Mouse (Mus musculus): ENCODE results near the gene Zcchc17. TPM values are rescaled to one million over a fixed set of nuclear protein-coding genes. Genes with fewer than 3 reads are reported as not detected.

The Zcchc17 gene
- total and polyA plus RNA-seq, 2 experiments from 2014 or later = 27.7 to 102 TPM

GRCm38 (mm10) chr4:130316691-130317090 is 43.1 kb downstream of the Zcchc17 start:
- ATAC-seq (ENCODE audit: low FRiP score) = no peak
- Histone ChIP-seq H3K9ac (replicated peaks; ENCODE audit: low read length, poor library complexity, severe bottlenecking) (no peak overlapping the region), H3K4me3 (ENCODE audit: low read depth, low read length) (no peak overlapping the region), H3K36me3 (ENCODE audit: insufficient read depth, low read length) (peaks cover 34% of the 10 kb centered on the region), H3K27me3 (ENCODE audit: insufficient read depth, low read length) (no peaks in the 10 kb centered on the region), H3K4me2 (ENCODE audit: low read depth, low read length, poor library complexity, severe bottlenecking) (no peak overlapping the region), H3K27ac (ENCODE audit: low read depth, low read length) (no peak overlapping the region), H3K4me1 (ENCODE audit: insufficient read depth, low read length) (no peaks in the 10 kb centered on the region), H3K9me3 (ENCODE audit: low read length) (no peaks in the 10 kb centered on the region)
- WGBS = 80% methylated on average over 10 of the region's 10 CpGs
- no peak for DNase-seq (ENCODE audit: low spot score)
- TF ChIP-seq CTCF (IDR thresholded peaks at IDR 0.05) = no peak

GRCm38 (mm10) chr4:130315771-130316527 is 43.8 kb downstream of the Zcchc17 start:
- ATAC-seq (ENCODE audit: low FRiP score) (no peak), DNase-seq (ENCODE audit: low spot score) (no peak)
- H3K4me1 ChIP-seq (ENCODE audit: insufficient read depth, low read length) = no peaks in the 10 kb centered on the region
- no peaks in the 10 kb centered on the region for H3K9me3 ChIP-seq (ENCODE audit: low read length)
- H3K9ac ChIP-seq (replicated peaks; ENCODE audit: low read length, poor library complexity, severe bottlenecking) = no peak overlapping the region
- no peaks in the 10 kb centered on the region for H3K27me3 ChIP-seq (ENCODE audit: insufficient read depth, low read length)
- peaks cover 32% of the 10 kb centered on the region for H3K36me3 ChIP-seq (ENCODE audit: insufficient read depth, low read length)
- no peak for TF ChIP-seq CTCF (IDR thresholded peaks at IDR 0.05)
- WGBS = 67% methylated on average over 13 of the region's 13 CpGs
- H3K4me2 ChIP-seq (ENCODE audit: low read depth, low read length, poor library complexity, severe bottlenecking) = no peak overlapping the region
- H3K27ac ChIP-seq (ENCODE audit: low read depth, low read length) = no peak overlapping the region
- H3K4me3 ChIP-seq (ENCODE audit: low read depth, low read length) = no peak overlapping the region

GRCm38 (mm10) chr4:130313552-130313951 is 46.2 kb downstream of the Zcchc17 start:
- Histone ChIP-seq H3K4me3 (ENCODE audit: low read depth, low read length) (no peak overlapping the region), H3K36me3 (ENCODE audit: insufficient read depth, low read length) (peaks cover 30% of the 10 kb centered on the region)
- WGBS = 94% methylated on average over 4 of the region's 4 CpGs

GRCm38 (mm10) chr4:130312526-130312925 is 47.2 kb downstream of the Zcchc17 start:
- DNase-seq (ENCODE audit: low spot score) (no peak), ATAC-seq (ENCODE audit: low FRiP score) (no peak)
- Histone ChIP-seq H3K27me3 (ENCODE audit: insufficient read depth, low read length) (no peaks in the 10 kb centered on the region), H3K4me3 (ENCODE audit: low read depth, low read length) (no peak overlapping the region), H3K9me3 (ENCODE audit: low read length) (no peaks in the 10 kb centered on the region), H3K4me2 (ENCODE audit: low read depth, low read length, poor library complexity, severe bottlenecking) (no peak overlapping the region), H3K36me3 (ENCODE audit: insufficient read depth, low read length) (peaks cover 21% of the 10 kb centered on the region), H3K9ac (replicated peaks; ENCODE audit: low read length, poor library complexity, severe bottlenecking) (no peak overlapping the region), H3K27ac (ENCODE audit: low read depth, low read length) (no peak overlapping the region), H3K4me1 (ENCODE audit: insufficient read depth, low read length) (0 out of 2 replicates have a peak, but pooled peaks cover 7% of the 10 kb centered on the region)
- 92% methylated on average over 3 of the region's 3 CpGs for WGBS
- no peak for TF ChIP-seq CTCF (IDR thresholded peaks at IDR 0.05)

More at GRCm38 (mm10) chr4:130313552-130313951, 46.2 kb downstream of the Zcchc17 start:
- H3K9me3 ChIP-seq (ENCODE audit: low read length) = no peaks in the 10 kb centered on the region
- 0 out of 2 replicates have a peak, but pooled peaks cover 7% of the 10 kb centered on the region for H3K4me1 ChIP-seq (ENCODE audit: insufficient read depth, low read length)
- H3K27me3 ChIP-seq (ENCODE audit: insufficient read depth, low read length) = no peaks in the 10 kb centered on the region
- TF ChIP-seq CTCF (IDR thresholded peaks at IDR 0.05) = no peak
- DNase-seq (ENCODE audit: low spot score) = no peak
- ATAC-seq (ENCODE audit: low FRiP score) = no peak
- H3K27ac ChIP-seq (ENCODE audit: low read depth, low read length) = no peak overlapping the region
- no peak overlapping the region for H3K9ac ChIP-seq (replicated peaks; ENCODE audit: low read length, poor library complexity, severe bottlenecking)
- no peak overlapping the region for H3K4me2 ChIP-seq (ENCODE audit: low read depth, low read length, poor library complexity, severe bottlenecking)

GRCm38 (mm10) chr4:130309254-130309653 is 50.5 kb downstream of the Zcchc17 start:
- WGBS = 39% methylated on average over 8 of the region's 8 CpGs
- peaks cover 12% of the 10 kb centered on the region for H3K36me3 ChIP-seq (ENCODE audit: insufficient read depth, low read length)
- H3K27me3 ChIP-seq (ENCODE audit: insufficient read depth, low read length) = 0 out of 2 replicates have a peak, but pooled peaks cover 3% of the 10 kb centered on the region
- H3K4me2 ChIP-seq (ENCODE audit: low read depth, low read length, poor library complexity, severe bottlenecking) = peak overlapping the region; percentile 73
- no peaks in the 10 kb centered on the region for H3K9me3 ChIP-seq (ENCODE audit: low read length)
- DNase-seq (ENCODE audit: low spot score) (no peak), ATAC-seq (ENCODE audit: low FRiP score) (no peak)
- H3K27ac ChIP-seq (ENCODE audit: low read depth, low read length) = peak overlapping the region; percentile 82
- peak overlapping the region; percentile 50 for H3K4me3 ChIP-seq (ENCODE audit: low read depth, low read length)
- no peak for TF ChIP-seq CTCF (IDR thresholded peaks at IDR 0.05)
- H3K9ac ChIP-seq (replicated peaks; ENCODE audit: low read length, poor library complexity, severe bottlenecking) = peak overlapping the region; percentile 66
- H3K4me1 ChIP-seq (ENCODE audit: insufficient read depth, low read length) = 0 out of 2 replicates have a peak, but pooled peaks cover 17% of the 10 kb centered on the region
